Mouse (Mus musculus) liver, embryonic 14.5 days (tissue): ENCODE data around the gene Plk4.

Experiments
- CTCF ChIP-seq: IDR thresholded peaks from 2 replicates; pipeline ENCODE4 v1.5.1; 2016; ENCODE audit warnings: antibody characterized with exemption, low read depth, control low read depth
- EP300 ChIP-seq: IDR thresholded peaks from 2 replicates; pipeline ENCODE4 v1.6.1; 2016; ENCODE audit warnings: antibody characterized with exemption, low read depth

DNA sequence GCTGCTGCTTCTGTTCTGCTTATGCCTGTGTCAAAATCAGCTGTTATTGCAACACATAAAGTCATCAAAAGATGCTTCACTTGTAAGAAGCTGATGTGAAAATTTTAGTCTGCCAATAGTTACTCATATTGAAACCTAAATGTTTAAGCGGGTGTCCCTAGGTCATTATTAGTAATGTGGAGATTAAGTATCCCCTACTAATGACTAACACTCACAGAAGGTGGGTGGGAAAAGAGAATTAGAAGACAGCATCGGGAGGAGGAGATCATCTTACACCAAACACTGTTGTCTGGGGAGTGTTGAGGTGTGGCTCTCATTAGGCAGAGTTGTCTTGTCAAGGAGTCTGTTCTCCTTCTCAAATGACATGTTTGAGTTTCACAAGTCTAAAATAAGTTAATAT is 7.1 kb downstream of the Plk4 start:
- TF ChIP-seq CTCF (no peak), EP300 (no peak)
